In genomic region chr5:52116404-52116803, GRCm38 (mm10) we compare ENCODE assay signal across 8 mouse cellular contexts.
DNase-seq lines count a peak whose midpoint lies in the region; ATAC-seq and TF ChIP-seq lines count a peak whose summit lies in the region.

No protein-coding gene starts in this region.

- no peak for ATAC-seq in forebrain, embryonic 14.5 days

- DNase-seq in layer of hippocampus, adult 11-12 months (ENCODE audit: low spot score) = peak; percentile 30
- no peak for DNase-seq in layer of hippocampus, postnatal 14 days (ENCODE audit: low spot score in 2 of 2)
- peak; percentile 38 for DNase-seq in forebrain, embryonic 14.5 days (ENCODE audit: low spot score)
- no peak for DNase-seq in limb, embryonic 10.5 days (ENCODE audit: low spot score)
- DNase-seq in adrenal gland, postnatal 14 days = no peak
- DNase-seq in thymus, adult 2 months = no peak

- H3K4me1 ChIP-seq in brown adipose tissue, adult 24 weeks (ENCODE audit: control insufficient read depth, insufficient read depth, insufficient read length, low read length) = peaks cover 5% of the 10 kb centered on the region; the same call in 1 of the 2 replicates
- H3K4me1 ChIP-seq in forebrain, embryonic 14.5 days (ENCODE audit: control insufficient read depth, insufficient read depth, low read length) = peaks cover 13% of the 10 kb centered on the region
- H3K4me1 ChIP-seq in limb, embryonic 10.5 days = peaks cover 41% of the 10 kb centered on the region
- H3K4me1 ChIP-seq in small intestine, adult 2 months (ENCODE audit: control insufficient read depth, insufficient read depth, insufficient read length, low read length) = peaks cover 24% of the 10 kb centered on the region
- H3K4me1 ChIP-seq in thymus, adult 2 months (replicated peaks; ENCODE audit: control insufficient read depth, insufficient read depth, low read length) = peaks cover 10% of the 10 kb centered on the region; the same call in 1 of the 2 replicates

- no peak overlapping the region for H3K27ac ChIP-seq in brown adipose tissue, adult 24 weeks (replicated peaks; ENCODE audit: low read depth, low read length)
- no peak overlapping the region for H3K27ac ChIP-seq in forebrain, embryonic 14.5 days (ENCODE audit: low read depth, low read length)
- no peak overlapping the region for H3K27ac ChIP-seq in limb, embryonic 10.5 days
- no peak overlapping the region for H3K27ac ChIP-seq in small intestine, adult 2 months (ENCODE audit: insufficient read depth, low read depth, low read length)
- no peak overlapping the region for H3K27ac ChIP-seq in thymus, adult 2 months (ENCODE audit: control insufficient read depth, insufficient read depth, low read length)

- H3K9me3 ChIP-seq in forebrain, embryonic 14.5 days (replicated peaks; ENCODE audit: control insufficient read depth, low read length) = no peaks in the 10 kb centered on the region
- no peaks in the 10 kb centered on the region for H3K9me3 ChIP-seq in limb, embryonic 10.5 days (replicated peaks)

- H3K9ac ChIP-seq in forebrain, embryonic 14.5 days (ENCODE audit: low read length) = peak overlapping the region; percentile 69

- no peak for TF ChIP-seq CTCF in small intestine, adult 2 months (IDR thresholded peaks at IDR 0.05; ENCODE audit: extremely low read depth, insufficient read length, insufficient replicate concordance, low read depth, low read length)
- TF ChIP-seq CTCF in thymus, adult 2 months (IDR thresholded peaks at IDR 0.05; ENCODE audit: borderline replicate concordance, control insufficient read depth, extremely low read depth, insufficient read depth, low read length, poor library complexity) = no peak

- peaks cover 24% of the 10 kb centered on the region for H3K27me3 ChIP-seq in forebrain, embryonic 14.5 days (replicated peaks; ENCODE audit: control insufficient read depth, insufficient read depth, low read length)
- peaks cover 66% of the 10 kb centered on the region for H3K27me3 ChIP-seq in limb, embryonic 10.5 days (ENCODE audit: low read depth, poor library complexity, severe bottlenecking)
- peaks cover 42% of the 10 kb centered on the region for H3K27me3 ChIP-seq in small intestine, adult 2 months (ENCODE audit: control insufficient read depth, insufficient read depth, low read length)
- H3K27me3 ChIP-seq in thymus, adult 2 months (ENCODE audit: control insufficient read depth, insufficient read depth, low read length) = peaks cover 25% of the 10 kb centered on the region

- no peak for TF ChIP-seq POLR2A in small intestine, adult 2 months (IDR thresholded peaks at IDR 0.05; ENCODE audit: low read depth, low read length)
- TF ChIP-seq POLR2A in thymus, adult 2 months (IDR thresholded peaks at IDR 0.05; ENCODE audit: control insufficient read depth, extremely low read depth, insufficient read depth, low read length, poor library complexity) = no peak

- peak overlapping the region; percentile 61 for H3K4me3 ChIP-seq in brown adipose tissue, adult 24 weeks (ENCODE audit: insufficient read depth, low read depth, low read length)
- peak overlapping the region; percentile 62 for H3K4me3 ChIP-seq in forebrain, embryonic 14.5 days (ENCODE audit: low read depth, low read length)
- peak overlapping the region; percentile 75 for H3K4me3 ChIP-seq in limb, embryonic 10.5 days
- peak overlapping the region; percentile 98 for H3K4me3 ChIP-seq in small intestine, adult 2 months (ENCODE audit: low read depth, low read length)
- H3K4me3 ChIP-seq in thymus, adult 2 months (ENCODE audit: control insufficient read depth, insufficient read depth, low read length) = no peak overlapping the region

- H3K4me2 ChIP-seq in forebrain, embryonic 14.5 days (ENCODE audit: low read length) = peak overlapping the region; percentile 100

- WGBS in forebrain, embryonic 14.5 days = under 1% methylated on average over 17 of the region's 17 CpGs
- 7% methylated on average over 17 of the region's 17 CpGs for WGBS in limb, embryonic 10.5 days
- 3% methylated on average over 17 of the region's 17 CpGs for WGBS in small intestine, adult 2 months
- WGBS in thymus, adult 2 months = 10% methylated on average over 17 of the region's 17 CpGs

- H3K36me3 ChIP-seq in forebrain, embryonic 14.5 days (ENCODE audit: control insufficient read depth, insufficient read depth, low read length) = no peaks in the 10 kb centered on the region
- H3K36me3 ChIP-seq in limb, embryonic 10.5 days = no peaks in the 10 kb centered on the region
- H3K36me3 ChIP-seq in small intestine, adult 2 months (ENCODE audit: control insufficient read depth, insufficient read depth, low read length) = no peaks in the 10 kb centered on the region
- no peaks in the 10 kb centered on the region for H3K36me3 ChIP-seq in thymus, adult 2 months (ENCODE audit: control insufficient read depth, insufficient read depth, low read length)

Comparison
In these comparisons a context has a peak if more than half of its experiments do, and no peak if none do; other contexts are left out.
1. DNase-seq: peak in layer of hippocampus, adult 11-12 months (single experiment) and forebrain, embryonic 14.5 days (single experiment); none in layer of hippocampus, postnatal 14 days (0 of 2), limb, embryonic 10.5 days (single experiment), adrenal gland, postnatal 14 days (single experiment) and thymus, adult 2 months (single experiment).